Mouse (Mus musculus) forebrain, embryonic 11.5 days (tissue): ENCODE measurements around the gene Tnfrsf14. TPM values are rescaled to one million over a fixed set of nuclear protein-coding genes. Genes with fewer than 3 reads are reported as not detected.
A peak's percentile ranks its signal among the peaks of the same experiment; 100 is the strongest.

Experiments
- ATAC-seq: fragments of 200-750 bp; cut with Nextera tagmentation; replicated peaks from 2 replicates; pipeline ENCODE4 v1.8.0; 2017; ENCODE audit warnings: moderate TSS enrichment; ENCODE audit not compliant: low FRiP score
- DNase-seq: peaks from one replicate; pipeline ENCODE4 v3.0.0-alpha.2; 2017; ENCODE audit warnings: low spot score
- H3K27ac ChIP-seq: fragments of 300-500 bp; sonication (generic); 2 replicates; pipeline ENCODE4 v1.5.1; 2014; ENCODE audit warnings: low read depth, low read length
- H3K27me3 ChIP-seq: fragments of 300-500 bp; sonication (generic); 2 replicates; pipeline ENCODE4 v1.6.1; 2014; ENCODE audit warnings: mild to moderate bottlenecking, low read length, mixed read lengths; ENCODE audit not compliant: control insufficient read depth, insufficient read depth
- H3K36me3 ChIP-seq: fragments of 300-500 bp; sonication (generic); 2 replicates; pipeline ENCODE4 v1.6.1; 2014; ENCODE audit warnings: mild to moderate bottlenecking, low read length, moderate library complexity, mixed read lengths; ENCODE audit not compliant: control insufficient read depth, insufficient read depth
- H3K4me1 ChIP-seq: fragments of 300-500 bp; sonication (generic); replicated peaks from 2 replicates; pipeline ENCODE4 v1.6.1; 2014; ENCODE audit warnings: low read length, mixed read lengths; ENCODE audit not compliant: control insufficient read depth, insufficient read depth
- H3K4me2 ChIP-seq: fragments of 300-500 bp; sonication (generic); 2 replicates; pipeline ENCODE4 v1.6.1; 2014; ENCODE audit warnings: low read depth, mild to moderate bottlenecking, low read length, moderate library complexity, mixed read lengths; ENCODE audit not compliant: severe bottlenecking
- H3K4me3 ChIP-seq: fragments of 300-500 bp; sonication (generic); 2 replicates; pipeline ENCODE4 v1.5.1; 2014; ENCODE audit warnings: low read depth, low read length
- H3K9ac ChIP-seq: fragments of 300-500 bp; sonication (generic); 2 replicates; pipeline ENCODE4 v1.6.1; 2014; ENCODE audit warnings: low read length
- H3K9me3 ChIP-seq: fragments of 300-500 bp; sonication (generic); 2 replicates; pipeline ENCODE4 v1.6.1; 2016; ENCODE audit warnings: low read length, mixed read lengths; ENCODE audit not compliant: control insufficient read depth
- WGBS: fragments of 180-500 bp; shearing (Covaris S2); extraction: QIAGEN DNeasy Blood & Tissue Kit; methylation state at CpG from one replicate; pipeline ENCODE4 v1.1.7; 2014; 5-methylcytosine and 5-hydroxymethylcytosine counted together
- polyA plus RNA-seq: library from polyadenylated mRNA; unstranded; fragments of >200 nt; fragmentation: Nextera tagmentation; extraction: Ambion mirVana; gene quantifications from 2 replicates; pipeline ENCODE4 v1.2.1, GENCODE M21; 2014

Tnfrsf14 gene
- polyA plus RNA-seq, 1 experiment from 2014 or later, result 1.4 TPM

GRCm38 (mm10) chr4:154934800-154935199, 6.4 kb upstream of the Tnfrsf14 start:
- Histone ChIP-seq H3K27me3 (no peaks in the 10 kb centered on the region), H3K27ac (no peak overlapping the region), H3K4me3 (no peak overlapping the region), H3K36me3 (no peaks in the 10 kb centered on the region), H3K9me3 (no peaks in the 10 kb centered on the region), H3K4me1 (0 out of 2 replicates have a peak, but pooled peaks cover 2% of the 10 kb centered on the region), H3K4me2 (no peak overlapping the region), H3K9ac (no peak overlapping the region)
- WGBS, result 70% methylated on average over 2 of the region's 2 CpGs
- no peak for DNase-seq
- no peak for ATAC-seq

- Histone ChIP-seq H3K27ac (no peak overlapping the region), H3K4me3 (no peak overlapping the region), H3K9me3 (no peaks in the 10 kb centered on the region), H3K4me1 (0 out of 2 replicates have a peak, but pooled peaks cover 2% of the 10 kb centered on the region), H3K9ac (no peak overlapping the region), H3K4me2 (no peak overlapping the region), H3K27me3 (no peaks in the 10 kb centered on the region), H3K36me3 (no peaks in the 10 kb centered on the region)
- WGBS, result 63% methylated on average over 13 of the region's 13 CpGs
- DNase-seq (no peak), ATAC-seq (no peak)
Measured at GRCm38 (mm10) chr4:154933306-154933907, 5.0 kb upstream of the Tnfrsf14 start.

DNA sequence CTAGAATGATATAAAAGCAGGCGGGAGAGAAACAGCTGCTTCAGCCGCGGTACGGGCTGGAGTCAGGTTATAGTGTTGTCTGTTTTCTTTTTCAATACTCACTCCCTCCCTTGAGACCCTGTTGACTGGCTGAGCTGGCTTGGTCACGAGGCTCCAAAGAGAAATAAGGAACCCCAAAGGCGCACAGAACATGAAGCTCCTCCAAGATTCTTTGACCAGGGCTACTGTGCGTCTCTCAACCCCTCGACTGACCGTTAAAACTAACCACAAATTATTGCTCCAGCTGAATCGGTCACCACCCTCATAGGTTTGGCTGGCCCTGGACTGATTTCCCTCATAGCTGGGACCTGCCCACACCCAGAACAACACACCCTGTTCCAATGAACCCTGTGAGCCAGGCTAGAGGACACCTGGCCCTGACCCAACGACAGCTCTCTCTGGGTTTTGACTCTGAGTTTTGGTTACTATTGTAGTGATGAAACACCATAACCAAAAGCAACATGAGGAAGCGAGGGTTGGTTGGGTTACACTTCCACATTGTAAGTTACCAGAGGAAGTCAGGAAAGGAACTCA, 811 bp upstream of the Tnfrsf14 start:
- Histone ChIP-seq H3K36me3 (no peaks in the 10 kb centered on the region), H3K9ac (no peak overlapping the region), H3K4me1 (no peaks in the 10 kb centered on the region), H3K4me3 (no peak overlapping the region), H3K4me2 (no peak overlapping the region), H3K27ac (no peak overlapping the region), H3K9me3 (no peaks in the 10 kb centered on the region), H3K27me3 (no peaks in the 10 kb centered on the region)
- ATAC-seq, result no peak
- DNase-seq, result no peak
- 89% methylated on average over 12 of the region's 12 CpGs for WGBS

DNA sequence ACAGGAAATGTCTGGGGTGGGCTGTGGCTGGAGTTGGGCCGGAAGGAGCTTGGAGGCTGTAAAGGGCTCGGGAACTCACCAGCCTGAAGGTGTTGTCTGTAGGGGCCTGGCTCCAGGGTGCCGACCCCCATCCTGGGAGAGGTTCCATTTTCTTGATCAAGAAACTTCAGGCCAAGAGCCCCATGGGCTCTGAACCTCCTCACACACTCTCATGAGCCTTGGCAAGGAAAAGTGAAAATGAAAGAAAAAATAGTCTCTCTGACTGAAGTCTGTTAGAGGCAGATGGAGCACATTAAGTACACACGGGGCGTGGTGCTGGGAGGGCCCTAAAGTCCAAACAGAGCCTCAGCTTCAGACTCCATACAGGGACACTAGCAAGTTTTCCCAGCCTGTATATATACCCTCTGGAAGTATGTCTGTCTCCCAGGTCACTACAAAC, 445 bp downstream of the Tnfrsf14 start:
- DNase-seq (no peak), ATAC-seq (no peak)
- no peak overlapping the region for H3K4me2 ChIP-seq
- H3K9ac ChIP-seq, result no peak overlapping the region
- no peaks in the 10 kb centered on the region for H3K36me3 ChIP-seq
- peak overlapping the region; percentile 13; the same call in 1 of the 2 replicates for H3K27ac ChIP-seq
- no peaks in the 10 kb centered on the region for H3K27me3 ChIP-seq
- H3K4me3 ChIP-seq, result no peak overlapping the region
- no peaks in the 10 kb centered on the region for H3K4me1 ChIP-seq
- 65% methylated on average over 5 of the region's 5 CpGs for WGBS
- H3K9me3 ChIP-seq, result no peaks in the 10 kb centered on the region

DNA sequence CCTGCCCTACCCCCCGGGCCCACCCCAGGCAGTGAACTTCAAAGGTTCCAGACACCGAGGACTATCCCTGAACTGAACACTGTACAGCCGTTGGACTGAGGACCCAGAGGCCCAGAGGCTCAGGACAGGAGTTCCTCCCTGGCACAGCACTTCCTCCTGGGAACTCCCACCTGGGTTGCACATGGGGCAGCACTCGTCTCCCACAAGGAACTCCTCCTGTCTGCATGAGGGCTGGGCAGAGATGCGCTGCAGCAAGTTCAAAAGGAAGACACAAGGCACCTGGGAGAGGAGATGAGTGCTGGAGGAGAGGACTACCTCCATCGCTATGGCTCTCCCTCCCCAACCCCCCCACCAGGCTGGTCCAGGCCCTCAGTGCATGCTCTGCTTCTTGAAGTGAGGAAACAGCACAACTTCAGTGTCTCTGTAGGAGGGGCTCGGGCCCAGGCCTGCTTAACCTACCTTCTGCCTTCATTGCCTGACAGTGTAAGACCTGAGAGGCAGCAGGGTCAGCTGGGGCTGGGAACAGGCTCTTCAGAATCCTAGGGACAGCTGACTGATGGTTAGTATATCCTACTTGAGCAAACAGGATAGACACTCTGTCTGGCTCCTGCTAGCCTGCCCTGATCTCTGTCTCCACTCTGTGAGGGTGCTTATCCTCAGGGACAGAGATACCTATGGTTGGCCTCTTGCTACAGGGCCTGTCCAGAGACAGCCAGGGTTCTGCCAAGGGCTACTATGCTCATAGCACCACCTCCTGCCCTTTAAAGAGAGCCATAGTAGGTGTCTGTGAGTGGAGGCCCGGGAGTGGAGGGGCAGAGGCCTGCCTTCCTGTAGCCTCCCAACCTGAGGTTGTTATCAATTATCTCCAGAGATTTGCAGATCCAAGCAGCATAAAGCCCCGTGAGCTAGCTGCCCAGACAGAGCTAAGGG, 1.1 kb downstream of the Tnfrsf14 start:
- no peak overlapping the region for H3K4me2 ChIP-seq
- DNase-seq (no peak), ATAC-seq (no peak)
- H3K27me3 ChIP-seq, result no peaks in the 10 kb centered on the region
- H3K36me3 ChIP-seq, result no peaks in the 10 kb centered on the region
- peak overlapping the region; percentile 13; the same call in 1 of the 2 replicates for H3K27ac ChIP-seq
- no peak overlapping the region for H3K9ac ChIP-seq
- 65% methylated on average over 9 of the region's 9 CpGs for WGBS
- no peaks in the 10 kb centered on the region for H3K9me3 ChIP-seq
- 0 out of 2 replicates have a peak overlapping the region, but pooled peaks have one; percentile 0 for H3K4me3 ChIP-seq
- no peaks in the 10 kb centered on the region for H3K4me1 ChIP-seq

DNA sequence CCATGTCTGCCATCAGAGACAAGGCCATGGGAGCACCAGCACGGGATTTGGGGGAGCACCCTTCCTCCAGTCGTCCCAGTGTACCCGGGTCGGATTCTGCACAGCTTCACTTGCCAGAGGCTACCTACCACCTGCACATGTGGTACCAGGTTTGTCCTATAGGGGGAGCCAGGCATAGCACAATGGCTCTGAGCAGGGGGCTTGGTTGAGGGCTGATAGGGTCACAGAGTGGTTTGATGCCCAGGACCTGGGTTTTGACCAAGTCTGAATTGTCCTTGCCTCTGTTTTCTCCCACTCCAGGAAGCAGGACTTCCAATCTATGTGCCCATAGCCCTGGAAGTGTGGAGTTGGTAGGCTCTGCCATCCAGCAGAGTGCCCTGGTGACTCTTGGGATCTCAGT, 3.0 kb downstream of the Tnfrsf14 start:
- H3K4me1 ChIP-seq, result no peaks in the 10 kb centered on the region
- no peak for DNase-seq
- H3K27ac ChIP-seq, result no peak overlapping the region
- H3K4me2 ChIP-seq, result no peak overlapping the region
- H3K27me3 ChIP-seq, result no peaks in the 10 kb centered on the region
- no peaks in the 10 kb centered on the region for H3K9me3 ChIP-seq
- H3K4me3 ChIP-seq, result no peak overlapping the region
- 64% methylated on average over 4 of the region's 4 CpGs for WGBS
- ATAC-seq, result no peak
- H3K36me3 ChIP-seq, result no peaks in the 10 kb centered on the region
- H3K9ac ChIP-seq, result no peak overlapping the region

- H3K27ac ChIP-seq, result no peak overlapping the region
- no peaks in the 10 kb centered on the region for H3K36me3 ChIP-seq
- H3K9ac ChIP-seq, result no peak overlapping the region
- H3K4me3 ChIP-seq, result no peak overlapping the region
- no peaks in the 10 kb centered on the region for H3K9me3 ChIP-seq
- DNase-seq, result no peak
- ATAC-seq, result no peak
- H3K4me2 ChIP-seq, result no peak overlapping the region
- no peaks in the 10 kb centered on the region for H3K4me1 ChIP-seq
- no peaks in the 10 kb centered on the region for H3K27me3 ChIP-seq
- 85% methylated on average over 5 of the region's 5 CpGs for WGBS
Measured at GRCm38 (mm10) chr4:154922931-154923330, 5.4 kb downstream of the Tnfrsf14 start.

- no peak for ATAC-seq
- Histone ChIP-seq H3K27me3 (no peaks in the 10 kb centered on the region), H3K9ac (no peak overlapping the region), H3K9me3 (no peaks in the 10 kb centered on the region), H3K27ac (no peak overlapping the region), H3K4me3 (no peak overlapping the region), H3K4me2 (no peak overlapping the region), H3K4me1 (no peaks in the 10 kb centered on the region), H3K36me3 (no peaks in the 10 kb centered on the region)
- 84% methylated on average over 4 of the region's 4 CpGs for WGBS
- no peak for DNase-seq
Measured at GRCm38 (mm10) chr4:154922291-154922690, 6.1 kb downstream of the Tnfrsf14 start.
